Mouse (Mus musculus): ENCODE results near the gene Rps19. TPM values are rescaled to one million over a fixed set of nuclear protein-coding genes. Genes with fewer than 3 reads are reported as not detected.

Gene Rps19
- polyA plus RNA-seq, 1 experiment from 2014 or later = 1,089 TPM

Other genes starting within 250 kb of the Rps19 start
- 0.76 and 0.78 TPM in 2 replicates for gene Lypd3, start 247.8 kb upstream of the Rps19 start, polyA plus RNA-seq (2015; fragmentation: Nextera tagmentation; extraction: Ambion mirVana)
- gene Tex101, start 207.7 kb upstream of the Rps19 start, polyA plus RNA-seq (2015; fragmentation: Nextera tagmentation; extraction: Ambion mirVana) = not detected in 2 replicates
- not detected in 2 replicates for gene BC049730, start 175.1 kb upstream of the Rps19 start, polyA plus RNA-seq (2015; fragmentation: Nextera tagmentation; extraction: Ambion mirVana)
- not detected in 2 replicates for gene Gm4763, start 157.5 kb upstream of the Rps19 start, polyA plus RNA-seq (2015; fragmentation: Nextera tagmentation; extraction: Ambion mirVana)
- gene Cd177, start 124.1 kb upstream of the Rps19 start, polyA plus RNA-seq (2015; fragmentation: Nextera tagmentation; extraction: Ambion mirVana) = 0.20 and 0.52 TPM in 2 replicates
- 0.40 and 0.69 TPM in 2 replicates for gene Ceacam10, start 107.2 kb upstream of the Rps19 start, polyA plus RNA-seq (2015; fragmentation: Nextera tagmentation; extraction: Ambion mirVana)
- 21.4 and 53.5 TPM in 2 replicates for gene Gm9844, start 22.2 kb upstream of the Rps19 start, polyA plus RNA-seq (2015; fragmentation: Nextera tagmentation; extraction: Ambion mirVana)
- gene Lypd4, start 14.4 kb upstream of the Rps19 start, polyA plus RNA-seq (2015; fragmentation: Nextera tagmentation; extraction: Ambion mirVana) = 0.21 and 0.29 TPM in 2 replicates
- 0.30 and 0.47 TPM in 2 replicates for gene Dmrtc2, start 14.3 kb upstream of the Rps19 start, polyA plus RNA-seq (2015; fragmentation: Nextera tagmentation; extraction: Ambion mirVana)
- gene Cd79a, start 13.0 kb downstream of the Rps19 start, polyA plus RNA-seq (2015; fragmentation: Nextera tagmentation; extraction: Ambion mirVana) = 0.34 and 0.39 TPM in 2 replicates
- 47.0 and 62.1 TPM in 2 replicates for gene Arhgef1, start 18.5 kb downstream of the Rps19 start, polyA plus RNA-seq (2015; fragmentation: Nextera tagmentation; extraction: Ambion mirVana)
- 4.6 and 5.2 TPM in 2 replicates for gene Gm4881, start 60.1 kb downstream of the Rps19 start, polyA plus RNA-seq (2015; fragmentation: Nextera tagmentation; extraction: Ambion mirVana)
- 345 and 404 TPM in 2 replicates for gene Rabac1, start 88.4 kb downstream of the Rps19 start, polyA plus RNA-seq (2015; fragmentation: Nextera tagmentation; extraction: Ambion mirVana)
- 678 and 702 TPM in 2 replicates for gene Atp1a3, start 121.6 kb downstream of the Rps19 start, polyA plus RNA-seq (2015; fragmentation: Nextera tagmentation; extraction: Ambion mirVana)
- 12.5 and 15.8 TPM in 2 replicates for gene Grik5, start 188.0 kb downstream of the Rps19 start, polyA plus RNA-seq (2015; fragmentation: Nextera tagmentation; extraction: Ambion mirVana)
- 30.0 and 39.7 TPM in 2 replicates for gene Zfp574, start 188.2 kb downstream of the Rps19 start, polyA plus RNA-seq (2015; fragmentation: Nextera tagmentation; extraction: Ambion mirVana)